Mouse (Mus musculus) retina, adult 2 months (tissue): ENCODE data around the gene Spg7.
A peak's percentile ranks its signal among the peaks of the same experiment; 100 is the strongest.
"Not testable (repeated sequence)": the region's sequence is repeated elsewhere in the genome, so short reads cannot be mapped to it uniquely, and the experiment has no call there.

Experiments
- DNase-seq: peaks from one replicate; pipeline ENCODE4 v3.0.0-alpha.2; 2012; ENCODE audit warnings: low read depth, low spot score

The Spg7 gene

DNA sequence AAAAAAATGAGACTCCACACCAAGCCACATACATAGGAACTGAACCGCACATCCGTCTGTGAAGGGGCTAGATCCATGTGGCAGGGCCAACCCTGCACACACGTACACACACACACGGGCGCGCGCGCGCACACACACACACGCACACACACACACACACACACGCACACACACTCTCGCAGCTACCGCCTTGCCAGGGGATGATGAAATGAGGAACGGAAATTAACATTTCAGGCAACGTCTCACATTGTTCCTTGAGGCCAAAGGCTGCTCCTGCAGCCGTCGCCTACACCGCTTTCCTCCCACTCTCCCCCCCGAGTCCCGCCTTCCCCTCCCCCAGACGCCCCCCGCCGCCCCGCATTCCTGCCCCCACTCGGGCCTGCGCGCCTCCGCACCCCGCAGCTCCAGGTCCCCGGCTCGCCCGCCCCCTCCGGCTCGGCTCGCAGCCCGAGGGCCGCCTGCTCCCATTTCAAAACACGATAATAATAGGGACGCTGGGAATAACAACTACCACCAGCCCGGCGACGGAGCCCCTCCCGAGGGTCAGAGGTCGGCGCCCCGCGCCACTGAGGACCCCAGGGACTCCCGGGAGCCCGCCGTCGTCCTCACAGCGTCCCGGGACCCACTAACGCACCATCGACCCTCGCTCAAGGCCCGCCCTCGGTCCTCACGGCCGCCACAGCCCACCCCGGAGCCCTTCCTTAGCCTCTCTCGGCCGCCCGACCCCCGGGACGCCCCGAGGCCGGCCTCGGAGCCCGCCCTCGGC, 21.6 kb upstream of the Spg7 start:
- no peak for DNase-seq

DNA sequence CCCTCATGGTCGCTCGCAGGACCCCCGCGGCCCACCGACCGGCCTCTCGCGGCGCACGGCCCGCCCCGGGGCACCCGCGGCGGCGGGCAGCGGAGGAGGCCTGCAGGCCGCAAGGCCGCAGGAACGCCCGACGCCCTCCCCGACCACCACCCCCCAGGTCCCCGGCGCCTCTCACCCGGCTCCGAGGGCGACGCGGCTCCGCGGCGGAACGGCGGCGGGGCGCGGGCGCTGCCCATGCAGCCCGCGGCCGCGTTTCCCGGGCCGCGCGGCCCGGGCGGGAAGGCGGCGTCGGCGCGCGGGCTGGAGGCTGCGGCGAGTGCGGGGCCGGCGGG, 21.0 kb upstream of the Spg7 start:
- no peak for DNase-seq

DNA sequence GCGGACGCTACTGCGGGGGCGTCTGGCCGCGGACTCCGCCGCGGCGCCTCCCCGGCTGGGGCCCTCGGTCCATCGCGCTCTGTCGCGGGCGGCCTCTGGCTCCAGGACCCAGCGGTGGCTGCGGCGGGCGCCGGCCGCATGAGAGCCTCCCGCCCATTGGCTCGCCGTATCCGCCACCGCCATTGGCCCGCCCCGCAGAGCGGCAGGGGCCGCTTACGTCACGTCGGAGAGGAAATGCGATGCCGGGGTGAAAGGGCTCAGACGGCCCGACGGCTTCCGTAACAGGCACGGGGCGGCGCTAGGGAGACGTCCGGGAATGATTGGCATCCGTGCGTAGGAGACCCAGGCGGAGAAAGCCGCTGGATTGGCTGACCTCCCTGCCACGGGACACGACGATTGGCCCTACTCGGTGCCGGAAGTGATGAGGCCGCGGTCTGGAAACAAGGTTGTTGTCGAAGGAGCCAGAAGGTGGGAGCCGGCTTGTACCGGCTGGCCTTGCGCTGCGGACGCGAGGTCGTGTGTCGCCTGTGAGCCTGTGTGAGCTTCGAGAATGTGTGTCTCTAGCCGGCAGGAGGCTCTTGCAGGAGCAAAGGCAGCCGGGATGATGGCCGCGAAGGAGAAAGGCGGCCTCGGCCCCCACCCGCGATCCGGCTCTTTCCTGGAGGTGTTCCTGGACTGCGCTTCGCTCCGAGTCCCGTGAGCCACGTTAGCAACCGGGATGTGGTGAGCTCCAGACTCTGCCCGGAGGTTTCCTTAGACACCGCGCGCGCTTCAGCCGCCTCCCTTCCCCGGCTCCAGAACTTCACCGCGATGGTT, 20.4 kb upstream of the Spg7 start, which contains the start of gene Ankrd11:
TSS of gene Ankrd11 (minus strand) at position 120 of the 816 bp plus-strand sequence.
- DNase-seq: peak; percentile 98

DNA sequence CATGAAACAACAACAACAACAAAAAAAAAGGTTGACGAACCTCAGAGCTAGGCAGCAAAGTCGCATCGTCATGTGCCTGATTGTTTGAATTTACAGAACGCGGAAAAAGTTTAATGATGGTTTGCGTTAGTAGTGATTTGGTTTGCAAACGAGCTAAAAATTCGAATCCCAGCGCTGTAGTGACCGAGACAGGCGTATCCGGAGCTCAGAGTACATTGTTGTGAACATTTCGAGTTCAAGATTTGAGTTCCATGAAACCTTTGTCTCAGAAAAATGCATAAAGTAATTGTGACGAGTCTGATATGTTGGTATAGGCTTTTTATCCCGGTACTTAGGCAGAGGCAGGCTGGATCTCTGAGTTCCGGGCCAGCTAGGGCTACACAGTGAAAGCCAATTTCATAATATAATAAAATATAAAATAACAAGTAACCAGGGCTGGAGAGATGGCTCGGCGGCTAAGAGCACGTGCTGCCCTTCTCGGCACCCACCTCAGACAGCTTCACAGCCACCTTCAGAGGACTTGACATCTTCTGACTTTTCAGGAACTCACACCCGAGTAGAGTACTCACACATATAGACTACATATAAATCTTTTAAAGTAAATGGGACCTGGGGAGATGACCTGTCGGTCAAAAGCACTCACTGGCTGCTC, 19.6 kb upstream of the Spg7 start:
- DNase-seq: no peak

- DNase-seq: no peak
Measured at GRCm38 (mm10) chr8:123043941-123044340, 18.8 kb upstream of the Spg7 start.

GRCm38 (mm10) chr8:123044743-123045425, 17.9 kb upstream of the Spg7 start:
- DNase-seq: not testable (repeated sequence)

DNA sequence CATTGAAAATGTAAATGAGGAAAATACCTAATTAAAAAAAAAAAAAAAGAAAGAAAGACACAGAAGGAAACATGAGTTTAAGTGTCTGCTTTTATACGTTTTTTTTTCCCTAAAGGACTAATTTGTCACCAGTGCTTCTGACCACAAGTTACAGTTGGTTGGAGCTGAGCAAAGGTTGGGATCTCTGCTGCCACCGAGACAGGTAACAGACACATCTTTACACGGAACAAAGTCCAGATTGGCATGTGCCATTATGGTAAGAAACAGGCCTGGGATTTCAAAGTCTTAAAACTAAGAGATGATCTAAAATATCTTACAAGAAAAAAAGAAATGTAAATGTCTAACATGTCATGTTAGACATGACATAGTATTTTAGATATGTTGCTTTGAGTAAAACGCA, 16.0 kb upstream of the Spg7 start:
- no peak for DNase-seq

DNA sequence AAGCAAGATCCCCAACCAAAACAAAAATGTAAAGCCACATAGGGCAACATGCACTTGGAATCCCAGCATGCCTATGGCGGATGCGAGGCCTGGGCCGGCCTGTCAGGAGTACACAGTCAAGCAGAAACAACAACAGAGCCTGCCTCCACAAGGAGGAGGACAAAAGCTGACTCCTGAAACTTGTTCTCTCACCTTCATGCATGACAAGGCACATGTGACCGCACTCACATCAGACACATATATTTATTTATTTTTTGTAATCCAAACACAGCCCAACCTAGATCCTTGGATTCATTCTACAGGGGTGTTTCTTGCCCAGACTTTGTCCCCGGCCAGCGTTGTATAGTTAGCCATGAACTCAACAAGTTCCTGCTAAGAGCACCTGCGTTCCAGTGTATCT, 14.9 kb upstream of the Spg7 start:
- DNase-seq: no peak

DNA sequence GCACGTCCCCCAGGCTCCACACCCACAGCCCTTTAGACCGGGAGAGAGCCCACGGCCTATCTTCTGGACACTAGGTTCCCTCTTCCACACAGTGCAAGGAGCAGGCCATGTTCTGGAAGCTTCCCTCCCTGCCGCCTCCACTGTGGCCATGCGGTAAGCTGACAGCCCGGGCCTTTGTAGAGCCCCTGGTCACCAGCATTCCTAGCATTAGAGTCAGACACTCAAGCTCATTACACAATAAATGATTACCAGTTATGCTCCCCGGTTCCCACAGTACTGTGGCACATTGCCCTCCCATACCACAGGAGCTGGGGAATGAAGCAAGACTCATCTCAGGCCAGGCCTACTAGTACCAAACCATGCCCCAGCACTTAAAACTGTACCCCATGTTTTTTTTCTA, 14.3 kb upstream of the Spg7 start:
- DNase-seq: no peak

- DNase-seq: no peak
Measured at GRCm38 (mm10) chr8:123051458-123051857, 11.3 kb upstream of the Spg7 start.

DNA sequence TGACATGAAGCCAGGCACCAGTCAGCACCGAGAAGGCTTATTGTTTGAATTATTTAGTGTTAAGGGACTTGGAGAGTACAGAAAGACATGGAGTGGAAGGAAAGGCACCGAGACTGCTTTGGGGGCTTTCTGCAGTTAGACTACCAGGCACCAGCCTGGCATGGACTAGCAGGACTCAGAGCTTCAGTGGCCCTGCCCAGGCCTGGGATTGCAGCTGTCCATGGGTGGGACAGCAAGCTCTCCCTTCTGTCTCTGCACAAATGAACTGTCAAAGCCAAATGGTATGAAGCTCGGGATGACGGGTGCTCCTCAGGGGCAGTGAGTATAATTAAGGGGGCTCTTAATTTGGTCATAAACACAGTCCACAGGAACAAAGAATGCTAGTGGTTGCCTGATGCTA, 1.3 kb downstream of the Spg7 start:
- DNase-seq: no peak

- DNase-seq: no peak
Measured at GRCm38 (mm10) chr8:123064809-123065213, 2.1 kb downstream of the Spg7 start.

DNA sequence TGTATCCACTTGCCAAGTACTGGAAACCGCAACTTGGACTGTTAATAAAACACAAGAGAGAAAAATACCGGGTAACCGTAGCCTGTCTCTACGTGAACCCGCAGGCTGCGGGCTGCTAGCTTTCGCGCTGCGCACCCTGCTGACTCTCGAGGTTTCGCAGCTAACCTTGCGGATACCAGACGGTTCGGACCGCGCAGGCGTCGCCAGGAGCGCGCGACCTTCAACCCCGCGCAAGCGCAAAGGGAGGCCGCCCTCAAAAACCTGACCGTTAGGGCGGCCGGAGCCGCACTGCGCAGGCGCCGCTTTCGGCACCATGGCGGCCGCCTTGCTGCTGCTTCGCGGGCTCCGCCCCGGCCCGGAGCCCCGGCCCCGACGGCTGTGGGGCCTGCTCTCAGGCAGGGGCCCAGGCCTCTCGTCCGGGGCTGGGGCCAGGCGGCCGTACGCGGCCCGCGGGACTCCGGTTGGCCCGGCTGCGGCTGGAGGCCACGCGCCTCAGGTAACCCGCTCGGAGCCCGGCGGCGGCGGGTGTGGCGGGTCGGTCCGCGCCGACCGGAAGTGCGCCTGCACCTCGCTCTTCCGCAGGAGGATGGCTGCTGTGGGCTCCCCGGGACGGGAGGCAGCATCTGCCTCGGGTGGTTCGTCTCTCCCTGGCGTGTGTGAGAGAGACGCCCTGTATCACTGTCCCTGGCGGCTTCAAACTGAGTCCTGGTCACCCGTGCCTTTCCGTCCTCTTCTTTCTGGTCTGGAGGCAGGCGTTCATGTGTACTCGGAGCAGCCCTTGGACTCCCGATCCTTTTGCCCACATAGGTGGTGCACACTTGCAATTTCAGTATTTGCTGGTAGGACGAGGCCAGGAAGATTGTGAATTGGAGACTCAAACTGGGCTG, 2.7 kb downstream of the Spg7 start:
- peak; percentile 94 for DNase-seq

DNA sequence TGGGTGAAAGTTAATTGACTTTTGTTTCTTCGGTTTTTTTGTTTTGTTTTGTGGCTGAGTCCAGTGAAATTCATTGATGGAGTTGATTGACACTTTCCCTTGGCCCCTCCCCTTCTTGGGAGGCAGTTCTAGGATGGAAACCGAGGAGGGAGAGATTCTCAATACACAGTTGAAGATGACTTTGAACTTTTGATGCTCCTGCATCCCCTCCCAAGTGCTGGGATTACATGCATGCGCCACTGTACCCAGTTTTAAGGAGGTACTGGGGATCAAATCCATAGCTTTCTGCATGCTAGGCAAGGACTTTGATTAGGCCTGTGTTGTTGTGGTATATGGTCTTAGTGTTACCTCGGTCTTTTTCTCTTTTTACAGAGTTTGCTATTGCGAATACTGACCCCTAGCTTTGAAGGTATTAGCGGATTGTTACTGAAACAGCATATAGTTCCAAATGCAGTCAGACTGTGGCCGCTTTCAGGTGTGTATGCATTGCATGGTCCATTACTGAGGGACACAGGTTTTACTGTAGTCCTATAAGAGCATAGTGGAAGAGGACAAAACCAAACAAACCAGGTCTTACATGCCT, 3.5 kb downstream of the Spg7 start:
- DNase-seq: no peak

- no peak for DNase-seq
Measured at GRCm38 (mm10) chr8:123071176-123071575, 8.4 kb downstream of the Spg7 start.

DNA sequence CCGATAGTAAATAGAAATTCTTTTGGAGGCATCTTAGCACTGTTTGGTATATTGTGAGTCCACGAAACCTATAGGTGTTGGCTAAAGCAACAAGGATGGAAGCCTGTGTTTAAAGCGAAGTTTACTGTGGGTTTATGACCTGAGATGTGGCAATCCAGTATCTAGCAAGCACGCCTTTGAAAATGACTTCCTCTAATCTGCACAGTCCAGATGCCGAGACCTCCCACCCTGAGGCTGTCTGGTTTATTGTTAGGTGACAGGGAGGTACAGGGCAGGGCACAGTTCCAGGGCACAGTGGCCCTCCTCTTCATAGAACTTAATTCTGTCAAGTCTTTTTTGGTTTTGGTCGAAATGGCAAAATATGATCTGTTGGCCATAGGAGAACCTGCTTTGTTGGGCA, 14.5 kb downstream of the Spg7 start:
- no peak for DNase-seq

- DNase-seq: no peak
Measured at GRCm38 (mm10) chr8:123082993-123083392, 20.3 kb downstream of the Spg7 start.

GRCm38 (mm10) chr8:123083610-123084009, 20.9 kb downstream of the Spg7 start:
- no peak for DNase-seq

DNA sequence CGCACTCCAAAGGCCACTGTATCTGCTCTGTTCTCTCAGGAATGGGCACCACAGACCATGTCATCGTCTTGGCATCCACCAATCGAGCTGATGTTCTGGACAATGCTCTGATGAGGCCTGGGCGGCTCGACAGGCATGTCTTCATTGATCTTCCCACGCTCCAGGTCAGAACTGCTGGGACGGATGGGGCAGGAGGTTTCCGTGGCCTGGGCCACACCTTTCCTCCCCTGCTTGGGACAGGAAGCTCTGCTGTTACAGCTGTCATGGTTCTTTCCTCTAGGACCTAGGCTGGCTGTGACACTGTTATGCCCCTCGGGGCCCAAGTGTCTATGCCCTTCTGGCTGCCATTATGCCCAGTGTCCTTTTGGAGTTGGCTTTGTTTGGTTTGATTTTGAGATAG, 24.5 kb downstream of the Spg7 start:
- no peak for DNase-seq

DNA sequence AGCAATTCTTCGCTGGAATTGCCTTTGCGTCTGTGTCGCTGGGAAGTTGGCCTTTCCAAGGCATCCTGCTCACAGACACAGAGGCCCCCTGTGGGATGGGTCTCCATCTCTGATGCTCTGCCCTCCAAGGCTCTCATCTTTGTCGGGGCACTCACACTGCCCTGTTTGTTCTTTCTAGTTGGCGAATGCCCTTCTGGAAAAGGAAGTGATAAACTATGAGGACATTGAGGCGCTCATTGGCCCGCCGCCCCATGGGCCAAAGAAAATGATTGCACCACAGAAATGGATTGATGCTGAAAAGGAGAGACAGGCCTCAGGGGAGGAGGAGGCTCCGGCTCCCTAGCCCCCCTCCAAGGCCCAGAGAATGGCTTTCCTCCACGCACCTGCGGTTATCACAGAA, 34.5 kb downstream of the Spg7 start:
- DNase-seq: no peak
